Comparison of ENCODE assay signal across 9 mouse cellular contexts in the genomic region with DNA sequence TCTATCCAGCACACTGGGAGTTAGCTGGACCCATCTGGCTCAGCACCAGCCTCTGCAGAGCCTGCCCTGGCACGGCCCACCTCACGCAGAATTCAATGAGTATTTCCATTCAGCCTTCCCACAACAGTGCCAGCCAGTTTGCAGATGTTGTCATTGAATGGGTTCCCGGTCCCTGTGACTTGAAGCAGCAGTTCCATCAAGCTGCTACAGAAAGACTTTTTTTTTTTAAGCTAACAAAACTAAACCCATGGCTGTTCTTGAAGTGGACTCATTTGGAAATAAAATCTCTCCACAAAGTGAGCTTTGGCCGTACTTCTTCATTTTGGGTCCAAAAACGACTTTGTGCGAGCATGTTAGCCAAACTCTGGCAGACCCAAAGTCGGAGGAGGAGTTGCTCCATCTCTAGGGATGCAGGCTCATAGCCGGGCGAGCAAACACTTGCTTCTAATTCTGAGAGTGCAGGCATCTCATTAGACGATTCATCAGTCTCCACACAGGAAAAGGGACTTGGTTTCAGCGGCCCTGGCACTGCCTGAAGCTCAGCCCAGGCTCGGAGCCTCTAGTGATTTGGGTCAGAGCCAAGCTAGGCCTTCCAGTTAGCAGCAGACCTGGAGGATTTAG.
DNase-seq lines count a peak whose midpoint lies in the region; ATAC-seq lines count a peak whose summit lies in the region.
"Had no signal": no experiment of that assay in that cellular context is flagged by ENCODE, and none has a peak within 500 bp of the region (broad histone marks: within the 10 kb centered on the region; RNA-seq: fewer than 3 reads in every experiment).

No protein-coding gene starts in this region.

- no peaks in the 10 kb centered on the region for H3K27me3 ChIP-seq in forebrain, embryonic 13.5 days
- 0 out of 2 replicates have a peak, but pooled peaks cover 4% of the 10 kb centered on the region for H3K27me3 ChIP-seq in forebrain, embryonic 12.5 days

- 59% methylated on average over 12 of the region's 12 CpGs for WGBS in forebrain, embryonic 13.5 days
- WGBS in forebrain, embryonic 12.5 days = 75% methylated on average over 12 of the region's 12 CpGs

- no peak overlapping the region for H3K4me2 ChIP-seq in forebrain, embryonic 13.5 days
- H3K4me2 ChIP-seq in forebrain, embryonic 12.5 days = no peak overlapping the region

- H3K4me1 ChIP-seq in forebrain, embryonic 13.5 days = no peaks in the 10 kb centered on the region
- H3K4me1 ChIP-seq in forebrain, embryonic 12.5 days = no peaks in the 10 kb centered on the region

- no peak overlapping the region for H3K9ac ChIP-seq in forebrain, embryonic 13.5 days
- H3K9ac ChIP-seq in forebrain, embryonic 12.5 days = no peak overlapping the region

- H3K27ac ChIP-seq in forebrain, embryonic 13.5 days = peak overlapping the region; percentile 44; the same call in 1 of the 2 replicates
- H3K27ac ChIP-seq in forebrain, embryonic 12.5 days = no peak overlapping the region

- H3K9me3 ChIP-seq in forebrain, embryonic 13.5 days (replicated peaks) = no peaks in the 10 kb centered on the region
- no peaks in the 10 kb centered on the region for H3K9me3 ChIP-seq in forebrain, embryonic 12.5 days

- ATAC-seq in forebrain, embryonic 13.5 days = peak; percentile 77
- no peak for ATAC-seq in forebrain, embryonic 12.5 days (ENCODE audit: low FRiP score)
- ATAC-seq in monocyte, adult 5-6 weeks (replicated peaks; ENCODE audit: insufficient number of reproducible peaks, low FRiP score, low TSS enrichment, poor library complexity, severe bottlenecking) = no peak

- no peak overlapping the region for H3K4me3 ChIP-seq in forebrain, embryonic 13.5 days
- no peak overlapping the region for H3K4me3 ChIP-seq in forebrain, embryonic 12.5 days (replicated peaks)
- H3K4me3 ChIP-seq: myocyte had no signal

- DNase-seq in cerebellum, adult 11-12 months = peak; percentile 10
- DNase-seq in gastrocnemius, postnatal 14 days = peak; percentile 35
- DNase-seq in left cerebral cortex, postnatal 14 days (ENCODE audit: low spot score in 2 of 2) = peak; percentile 70 to 78
- no peak for DNase-seq in adrenal gland, postnatal 25 days
- no peak for DNase-seq in spleen, postnatal 36 days (ENCODE audit: low spot score in 2 of 2)

- intact Hi-C loops in gastrocnemius, postnatal 14 days (cut with DNase I; ENCODE audit: low total_unique reads) = no loop called here
- intact Hi-C loops in left cerebral cortex, postnatal 14 days (cut with DNase I) = no loop called here

- no peaks in the 10 kb centered on the region for H3K36me3 ChIP-seq in forebrain, embryonic 13.5 days (ENCODE audit: poor library complexity, severe bottlenecking)
- no peaks in the 10 kb centered on the region for H3K36me3 ChIP-seq in forebrain, embryonic 12.5 days (replicated peaks)

Comparison
In these comparisons a context has a peak if more than half of its experiments do, and no peak if none do; other contexts are left out.
1. DNase-seq: peak in cerebellum, adult 11-12 months (single experiment), gastrocnemius, postnatal 14 days (single experiment) and left cerebral cortex, postnatal 14 days (2 of 2); none in adrenal gland, postnatal 25 days (single experiment) and spleen, postnatal 36 days (0 of 2).